Mouse (Mus musculus): ENCODE results near the gene Atp12a.
A peak's percentile ranks its signal among the peaks of the same experiment; 100 is the strongest.

Gene Atp12a

GRCm38 (mm10) chr14:56364711-56365237 is at the start of gene Atp12a:
TSS of gene Atp12a (plus strand) at chr14:56365068.
- no peak for DNase-seq (ENCODE audit: low read depth)

GRCm38 (mm10) chr14:56315519-56315918 is 49.3 kb upstream of the Atp12a start:
- DNase-seq (ENCODE audit: low read depth), result no peak

GRCm38 (mm10) chr14:56316333-56316732 is 48.5 kb upstream of the Atp12a start:
- no peak for DNase-seq (ENCODE audit: low read depth)

- DNase-seq (ENCODE audit: low read depth), result no peak
Measured at GRCm38 (mm10) chr14:56322982-56323381, 41.9 kb upstream of the Atp12a start.

- DNase-seq (ENCODE audit: low read depth), result no peak
Measured at GRCm38 (mm10) chr14:56325038-56325437, 39.8 kb upstream of the Atp12a start.

- DNase-seq (ENCODE audit: low read depth), result no peak
Measured at GRCm38 (mm10) chr14:56333700-56334099, 31.2 kb upstream of the Atp12a start.

GRCm38 (mm10) chr14:56334437-56334836 is 30.4 kb upstream of the Atp12a start:
- DNase-seq (ENCODE audit: low read depth), result no peak

GRCm38 (mm10) chr14:56336032-56336431 is 28.8 kb upstream of the Atp12a start:
- no peak for DNase-seq (ENCODE audit: low read depth)

GRCm38 (mm10) chr14:56337075-56337474 is 27.8 kb upstream of the Atp12a start:
- no peak for DNase-seq (ENCODE audit: low read depth)

GRCm38 (mm10) chr14:56337696-56338095 is 27.2 kb upstream of the Atp12a start:
- DNase-seq (ENCODE audit: low read depth), result no peak

GRCm38 (mm10) chr14:56338882-56339442 is 25.9 kb upstream of the Atp12a start:
- no peak for DNase-seq (ENCODE audit: low read depth)

- DNase-seq (ENCODE audit: low read depth), result no peak
Measured at GRCm38 (mm10) chr14:56348704-56349103, 16.2 kb upstream of the Atp12a start.

- DNase-seq (ENCODE audit: low read depth), result no peak
Measured at GRCm38 (mm10) chr14:56349541-56349940, 15.3 kb upstream of the Atp12a start.

GRCm38 (mm10) chr14:56351959-56352660 is 12.8 kb upstream of the Atp12a start:
- peak; percentile 33 for DNase-seq (ENCODE audit: low read depth)

- DNase-seq (ENCODE audit: low read depth), result no peak
Measured at GRCm38 (mm10) chr14:56354803-56355202, 10.1 kb upstream of the Atp12a start.

GRCm38 (mm10) chr14:56355396-56355795 is 9.5 kb upstream of the Atp12a start:
- DNase-seq (ENCODE audit: low read depth), result no peak

GRCm38 (mm10) chr14:56356196-56356595 is 8.7 kb upstream of the Atp12a start:
- DNase-seq (ENCODE audit: low read depth), result no peak

- no peak for DNase-seq (ENCODE audit: low read depth)
Measured at GRCm38 (mm10) chr14:56358422-56358821, 6.4 kb upstream of the Atp12a start.

GRCm38 (mm10) chr14:56359131-56359530 is 5.7 kb upstream of the Atp12a start:
- peak; percentile 1 for DNase-seq (ENCODE audit: low read depth)

- DNase-seq (ENCODE audit: low read depth), result no peak
Measured at GRCm38 (mm10) chr14:56365292-56365691, 424 bp downstream of the Atp12a start.

- peak; percentile 5 for DNase-seq (ENCODE audit: low read depth)
Measured at GRCm38 (mm10) chr14:56366712-56367111, 1.8 kb downstream of the Atp12a start.

GRCm38 (mm10) chr14:56368834-56369233 is 4.0 kb downstream of the Atp12a start:
- peak; percentile 31 for DNase-seq (ENCODE audit: low read depth)

- DNase-seq (ENCODE audit: low read depth), result peak; percentile 89
Measured at GRCm38 (mm10) chr14:56375731-56376130, 10.9 kb downstream of the Atp12a start.

GRCm38 (mm10) chr14:56377745-56378144 is 12.9 kb downstream of the Atp12a start:
- peak; percentile 3 for DNase-seq (ENCODE audit: low read depth)

All from NIH3T3 (cell line).